Mouse (Mus musculus): ENCODE measurements at regions not wholly inside any gene's neighbourhood (a gene's known extent, or its start where the extent isn't known, plus 50 kb on each side); places are given as distances from the start of the nearest gene placed in this dataset. TPM values are rescaled to one million over a fixed set of nuclear protein-coding genes. Genes with fewer than 3 reads are reported as not detected.

GRCm38 (mm10) chr4:33852294-33852693 lies 72.1 kb upstream of the Cnr1 start:
- Histone ChIP-seq H3K4me2 (ENCODE audit: low read length) (no peak overlapping the region), H3K4me1 (replicated peaks; ENCODE audit: control insufficient read depth, insufficient read depth, low read length) (no peaks in the 10 kb centered on the region), H3K27ac (ENCODE audit: low read depth) (no peak overlapping the region), H3K4me3 (ENCODE audit: low read depth, low read length) (no peak overlapping the region), H3K9me3 (ENCODE audit: control insufficient read depth, low read length) (no peaks in the 10 kb centered on the region), H3K27me3 (replicated peaks; ENCODE audit: control insufficient read depth, insufficient read depth, low read length) (no peaks in the 10 kb centered on the region), H3K36me3 (ENCODE audit: control insufficient read depth, insufficient read depth, low read length) (no peaks in the 10 kb centered on the region), H3K9ac (ENCODE audit: low read length) (no peak overlapping the region)
- DNase-seq (ENCODE audit: low spot score) (no peak), ATAC-seq (replicated peaks; ENCODE audit: low FRiP score, low TSS enrichment, low read depth) (no peak)
- 90% methylated on average over 5 of the region's 5 CpGs for WGBS

- Histone ChIP-seq H3K9ac (ENCODE audit: low read length) (no peak overlapping the region), H3K4me3 (ENCODE audit: low read depth, low read length) (no peak overlapping the region), H3K4me2 (ENCODE audit: low read length) (no peak overlapping the region), H3K9me3 (ENCODE audit: control insufficient read depth, low read length) (no peaks in the 10 kb centered on the region), H3K27me3 (replicated peaks; ENCODE audit: control insufficient read depth, insufficient read depth, low read length) (no peaks in the 10 kb centered on the region), H3K36me3 (ENCODE audit: control insufficient read depth, insufficient read depth, low read length) (no peaks in the 10 kb centered on the region), H3K27ac (ENCODE audit: low read depth) (no peak overlapping the region), H3K4me1 (replicated peaks; ENCODE audit: control insufficient read depth, insufficient read depth, low read length) (no peaks in the 10 kb centered on the region)
- DNase-seq (ENCODE audit: low spot score) (no peak), ATAC-seq (replicated peaks; ENCODE audit: low FRiP score, low TSS enrichment, low read depth) (no peak)
Measured at GRCm38 (mm10) chr4:33855112-33855511, 69.3 kb upstream of the Cnr1 start.

- 94% methylated on average over 2 of the region's 2 CpGs for WGBS
- H3K36me3 ChIP-seq (ENCODE audit: control insufficient read depth, insufficient read depth, low read length) = no peaks in the 10 kb centered on the region
- H3K27ac ChIP-seq (ENCODE audit: low read depth) = no peak overlapping the region
- no peak overlapping the region for H3K9ac ChIP-seq (ENCODE audit: low read length)
- DNase-seq (ENCODE audit: low spot score) (no peak), ATAC-seq (replicated peaks; ENCODE audit: low FRiP score, low TSS enrichment, low read depth) (no peak)
- no peak overlapping the region for H3K4me3 ChIP-seq (ENCODE audit: low read depth, low read length)
- H3K27me3 ChIP-seq (replicated peaks; ENCODE audit: control insufficient read depth, insufficient read depth, low read length) = no peaks in the 10 kb centered on the region
- no peaks in the 10 kb centered on the region for H3K9me3 ChIP-seq (ENCODE audit: control insufficient read depth, low read length)
- H3K4me2 ChIP-seq (ENCODE audit: low read length) = no peak overlapping the region
- H3K4me1 ChIP-seq (replicated peaks; ENCODE audit: control insufficient read depth, insufficient read depth, low read length) = no peaks in the 10 kb centered on the region
Measured at GRCm38 (mm10) chr4:33867126-33867525, 57.3 kb upstream of the Cnr1 start.

- Histone ChIP-seq H3K4me3 (ENCODE audit: low read depth, low read length) (no peak overlapping the region), H3K9ac (ENCODE audit: low read length) (no peak overlapping the region), H3K27ac (ENCODE audit: low read depth) (no peak overlapping the region), H3K4me2 (ENCODE audit: low read length) (no peak overlapping the region), H3K9me3 (ENCODE audit: control insufficient read depth, low read length) (no peaks in the 10 kb centered on the region), H3K36me3 (ENCODE audit: control insufficient read depth, insufficient read depth, low read length) (no peaks in the 10 kb centered on the region), H3K4me1 (replicated peaks; ENCODE audit: control insufficient read depth, insufficient read depth, low read length) (no peaks in the 10 kb centered on the region), H3K27me3 (replicated peaks; ENCODE audit: control insufficient read depth, insufficient read depth, low read length) (no peaks in the 10 kb centered on the region)
- 70% methylated on average over 5 of the region's 5 CpGs for WGBS
- ATAC-seq (replicated peaks; ENCODE audit: low FRiP score, low TSS enrichment, low read depth) (no peak), DNase-seq (ENCODE audit: low spot score) (no peak)
Measured at GRCm38 (mm10) chr4:33869317-33869716, 55.1 kb upstream of the Cnr1 start.

Small RNA genes lying in the stretch of these regions (microRNA-seq; reads per million reads assigned to microRNA genes)
- gene Gm23304 = not detected

Measured in intestine, embryonic 14.5 days (tissue).